Mouse (Mus musculus) embryonic facial prominence, embryonic 12.5 days (tissue): Measurements from ENCODE around the gene Fam172a. TPM values are rescaled to one million over a fixed set of nuclear protein-coding genes. Genes with fewer than 3 reads are reported as not detected.

ENCODE experiments used
- ATAC-seq: fragments of 200-750 bp; cut with Nextera tagmentation; 2 replicates; pipeline ENCODE4 v1.8.0; 2017; ENCODE audit not compliant: insufficient number of reproducible peaks, insufficient read depth, low FRiP score, low TSS enrichment
- H3K27ac ChIP-seq: fragments of 300-500 bp; sonication (generic); 2 replicates; pipeline ENCODE4 v1.5.1; 2016; ENCODE audit warnings: mild to moderate bottlenecking
- H3K27me3 ChIP-seq: fragments of 300-500 bp; sonication (generic); 2 replicates; pipeline ENCODE4 v1.6.1; 2016; ENCODE audit warnings: mild to moderate bottlenecking, moderate library complexity
- H3K36me3 ChIP-seq: fragments of 300-500 bp; sonication (generic); 2 replicates; pipeline ENCODE4 v1.6.1; 2016; ENCODE audit warnings: mild to moderate bottlenecking
- H3K4me1 ChIP-seq: fragments of 300-500 bp; sonication (generic); 2 replicates; pipeline ENCODE4 v1.6.1; 2016
- H3K4me2 ChIP-seq: fragments of 300-500 bp; sonication (generic); replicated peaks from 2 replicates; pipeline ENCODE4 v1.6.1; 2016; ENCODE audit warnings: mild to moderate bottlenecking, moderate library complexity
- H3K4me3 ChIP-seq: fragments of 300-500 bp; sonication (generic); 2 replicates; pipeline ENCODE4 v1.5.1; 2016; ENCODE audit warnings: mild to moderate bottlenecking
- H3K9ac ChIP-seq: fragments of 300-500 bp; sonication (generic); 2 replicates; pipeline ENCODE4 v1.6.1; 2016; ENCODE audit warnings: mild to moderate bottlenecking, moderate library complexity
- H3K9me3 ChIP-seq: fragments of 300-500 bp; sonication (generic); 2 replicates; pipeline ENCODE4 v1.6.1; 2016; ENCODE audit warnings: mild to moderate bottlenecking, moderate library complexity
- WGBS: fragments of 180-500 bp; shearing (Covaris S2); methylation state at CpG from one replicate; pipeline ENCODE4 v1.1.7; 2016; 5-methylcytosine and 5-hydroxymethylcytosine counted together
- polyA plus RNA-seq: library from polyadenylated mRNA; unstranded; fragments of >200 nt; fragmentation: Nextera tagmentation; extraction: Ambion mirVana; gene quantifications from 2 replicates; pipeline ENCODE4 v1.2.1, GENCODE M21; 2016

The Fam172a gene
- polyA plus RNA-seq, 1 experiment from 2014 or later = 35.9 TPM

GRCm38 (mm10) chr13:78183004-78183403, 481.2 kb downstream of the Fam172a start:
- H3K4me2 ChIP-seq = peak overlapping the region; percentile 55
- H3K4me3 ChIP-seq = no peak overlapping the region
- H3K9ac ChIP-seq = no peak overlapping the region
- ATAC-seq = no peak
- peaks cover 54% of the 10 kb centered on the region for H3K27me3 ChIP-seq
- no peaks in the 10 kb centered on the region for H3K9me3 ChIP-seq
- H3K36me3 ChIP-seq = no peaks in the 10 kb centered on the region
- H3K4me1 ChIP-seq = peaks cover 33% of the 10 kb centered on the region; the same call in 1 of the 2 replicates
- H3K27ac ChIP-seq = peak overlapping the region; percentile 79; the same call in 1 of the 2 replicates
- 4% methylated on average over 5 of the region's 5 CpGs for WGBS

GRCm38 (mm10) chr13:78183986-78184385, 482.2 kb downstream of the Fam172a start:
- H3K27ac ChIP-seq = 0 out of 2 replicates have a peak overlapping the region, but pooled peaks have one; percentile 47
- no peaks in the 10 kb centered on the region for H3K9me3 ChIP-seq
- peaks cover 51% of the 10 kb centered on the region for H3K27me3 ChIP-seq
- no peak overlapping the region for H3K4me2 ChIP-seq
- peaks cover 33% of the 10 kb centered on the region; the same call in 1 of the 2 replicates for H3K4me1 ChIP-seq
- no peak for ATAC-seq
- H3K4me3 ChIP-seq = no peak overlapping the region
- H3K9ac ChIP-seq = no peak overlapping the region
- 11% methylated on average over 5 of the region's 5 CpGs for WGBS
- H3K36me3 ChIP-seq = no peaks in the 10 kb centered on the region

- H3K9me3 ChIP-seq = no peaks in the 10 kb centered on the region
- H3K9ac ChIP-seq = no peak overlapping the region
- peaks cover 46% of the 10 kb centered on the region for H3K27me3 ChIP-seq
- no peaks in the 10 kb centered on the region for H3K36me3 ChIP-seq
- no peak overlapping the region for H3K4me3 ChIP-seq
- H3K27ac ChIP-seq = 0 out of 2 replicates have a peak overlapping the region, but pooled peaks have one; percentile 47
- 8% methylated on average over 14 of the region's 14 CpGs for WGBS
- H3K4me2 ChIP-seq = peak overlapping the region; percentile 1; the same call in 1 of the 2 replicates
- no peak for ATAC-seq
- H3K4me1 ChIP-seq = peaks cover 28% of the 10 kb centered on the region; the same call in 1 of the 2 replicates
Observed at GRCm38 (mm10) chr13:78184786-78185466, 483.1 kb downstream of the Fam172a start.

GRCm38 (mm10) chr13:78186340-78186946, 484.6 kb downstream of the Fam172a start:
- Histone ChIP-seq H3K27me3 (peaks cover 50% of the 10 kb centered on the region), H3K4me3 (no peak overlapping the region), H3K9me3 (no peaks in the 10 kb centered on the region), H3K36me3 (no peaks in the 10 kb centered on the region), H3K9ac (no peak overlapping the region), H3K4me2 (no peak overlapping the region), H3K4me1 (peaks cover 27% of the 10 kb centered on the region; the same call in 1 of the 2 replicates), H3K27ac (0 out of 2 replicates have a peak overlapping the region, but pooled peaks have one; percentile 19)
- 30% methylated on average over 12 of the region's 12 CpGs for WGBS
- ATAC-seq = no peak

GRCm38 (mm10) chr13:78187833-78188232, 486.0 kb downstream of the Fam172a start:
- 0 out of 2 replicates have a peak, but pooled peaks cover 4% of the 10 kb centered on the region for H3K36me3 ChIP-seq
- no peak for ATAC-seq
- H3K4me2 ChIP-seq = no peak overlapping the region

GRCm38 (mm10) chr13:78189586-78189985, 487.8 kb downstream of the Fam172a start:
- 50% methylated on average over 10 of the region's 10 CpGs for WGBS
- no peak for ATAC-seq
- Histone ChIP-seq H3K27ac (peak overlapping the region; percentile 57; the same call in 1 of the 2 replicates), H3K36me3 (0 out of 2 replicates have a peak, but pooled peaks cover 5% of the 10 kb centered on the region), H3K4me1 (peaks cover 20% of the 10 kb centered on the region; the same call in 1 of the 2 replicates), H3K4me3 (no peak overlapping the region), H3K27me3 (peaks cover 49% of the 10 kb centered on the region), H3K9me3 (no peaks in the 10 kb centered on the region), H3K9ac (peak overlapping the region; percentile 24; the same call in 1 of the 2 replicates), H3K4me2 (peak overlapping the region; percentile 44)

More at GRCm38 (mm10) chr13:78187833-78188232, 486.0 kb downstream of the Fam172a start:
- peaks cover 54% of the 10 kb centered on the region for H3K27me3 ChIP-seq
- peaks cover 23% of the 10 kb centered on the region; the same call in 1 of the 2 replicates for H3K4me1 ChIP-seq
- 49% methylated on average over 5 of the region's 5 CpGs for WGBS
- H3K9me3 ChIP-seq = no peaks in the 10 kb centered on the region
- H3K9ac ChIP-seq = no peak overlapping the region
- H3K4me3 ChIP-seq = no peak overlapping the region
- peak overlapping the region; percentile 2; the same call in 1 of the 2 replicates for H3K27ac ChIP-seq

GRCm38 (mm10) chr13:78193211-78193610, 491.4 kb downstream of the Fam172a start:
- peak overlapping the region; percentile 94 for H3K9ac ChIP-seq
- WGBS = 28% methylated on average over 4 of the region's 4 CpGs
- peak overlapping the region; percentile 75 for H3K4me2 ChIP-seq
- H3K27me3 ChIP-seq = peaks cover 29% of the 10 kb centered on the region
- peak overlapping the region; percentile 95 for H3K27ac ChIP-seq
- no peaks in the 10 kb centered on the region for H3K9me3 ChIP-seq
- peak overlapping the region; percentile 62 for H3K4me3 ChIP-seq
- peaks cover 18% of the 10 kb centered on the region; the same call in 1 of the 2 replicates for H3K4me1 ChIP-seq
- H3K36me3 ChIP-seq = peaks cover 14% of the 10 kb centered on the region; the same call in 1 of the 2 replicates
- ATAC-seq = no peak

GRCm38 (mm10) chr13:78194135-78194849, 492.5 kb downstream of the Fam172a start:
- WGBS = 6% methylated on average over 22 of the region's 26 CpGs
- H3K27me3 ChIP-seq = peaks cover 29% of the 10 kb centered on the region
- H3K9me3 ChIP-seq = no peaks in the 10 kb centered on the region
- H3K4me3 ChIP-seq = peak overlapping the region; percentile 62
- peaks cover 18% of the 10 kb centered on the region; the same call in 1 of the 2 replicates for H3K4me1 ChIP-seq
- H3K36me3 ChIP-seq = peaks cover 14% of the 10 kb centered on the region; the same call in 1 of the 2 replicates
- no peak for ATAC-seq
- peak overlapping the region; percentile 95 for H3K27ac ChIP-seq
- H3K4me2 ChIP-seq = peak overlapping the region; percentile 75
- H3K9ac ChIP-seq = peak overlapping the region; percentile 94

- Histone ChIP-seq H3K4me3 (peak overlapping the region; percentile 62), H3K4me1 (peaks cover 18% of the 10 kb centered on the region; the same call in 1 of the 2 replicates), H3K9me3 (no peaks in the 10 kb centered on the region), H3K9ac (peak overlapping the region; percentile 94), H3K36me3 (peaks cover 14% of the 10 kb centered on the region; the same call in 1 of the 2 replicates), H3K4me2 (peak overlapping the region; percentile 75), H3K27ac (peak overlapping the region; percentile 95), H3K27me3 (peaks cover 26% of the 10 kb centered on the region)
- under 1% methylated on average over 64 of the region's 64 CpGs for WGBS
- 0 out of 2 replicates have a peak, but pooled peaks have one; percentile 36 for ATAC-seq
Observed at GRCm38 (mm10) chr13:78194850-78195600, 493.2 kb downstream of the Fam172a start.

- Histone ChIP-seq H3K27me3 (peaks cover 19% of the 10 kb centered on the region), H3K36me3 (peaks cover 14% of the 10 kb centered on the region; the same call in 1 of the 2 replicates), H3K9me3 (no peaks in the 10 kb centered on the region), H3K9ac (peak overlapping the region; percentile 94), H3K4me3 (peak overlapping the region; percentile 62), H3K27ac (peak overlapping the region; percentile 95), H3K4me2 (peak overlapping the region; percentile 75), H3K4me1 (peaks cover 17% of the 10 kb centered on the region; the same call in 1 of the 2 replicates)
- WGBS = 2% methylated on average over 13 of the region's 13 CpGs
- no peak for ATAC-seq
Observed at GRCm38 (mm10) chr13:78195601-78196115, 493.8 kb downstream of the Fam172a start.
